Mouse (Mus musculus) retina, adult 2 months (tissue): ENCODE results near the gene Pmfbp1.
A peak's percentile ranks its signal among the peaks of the same experiment; 100 is the strongest.
"Not testable (repeated sequence)": the region's sequence is repeated elsewhere in the genome, so short reads cannot be mapped to it uniquely, and the experiment has no call there.

Experiments
- DNase-seq: peaks from one replicate; pipeline ENCODE4 v3.0.0-alpha.2; 2012; ENCODE audit warnings: low read depth, low spot score

Pmfbp1 gene

DNA sequence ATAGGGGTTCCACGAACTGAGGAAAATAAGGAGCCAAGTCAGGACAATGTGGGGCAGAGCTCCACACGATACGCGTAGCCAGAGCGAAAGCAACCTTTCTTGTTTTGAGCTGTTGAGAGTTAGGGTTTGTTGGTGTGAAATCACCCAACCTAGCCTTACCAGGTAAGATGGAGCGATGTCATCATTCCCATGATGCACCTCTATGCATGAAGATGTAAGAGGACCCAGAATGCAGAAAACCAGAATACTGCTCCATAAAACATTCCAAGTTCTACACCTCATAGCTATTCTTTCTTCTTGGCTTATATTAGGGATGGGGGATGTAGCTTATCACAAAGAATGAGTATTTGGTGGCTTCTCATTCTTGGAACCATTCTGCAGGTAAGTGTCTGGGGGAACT, at the start of gene Pmfbp1:
TSS of gene Pmfbp1 (plus strand) at position 301 of the 400 bp plus-strand sequence.
- no peak for DNase-seq

GRCm38 (mm10) chr8:109446896-109447295, 46.9 kb upstream of the Pmfbp1 start:
- DNase-seq = not testable (repeated sequence)

- DNase-seq = no peak
These were observed 42.8 kb upstream of the Pmfbp1 start for GRCm38 (mm10) chr8:109451000-109451399.

DNA sequence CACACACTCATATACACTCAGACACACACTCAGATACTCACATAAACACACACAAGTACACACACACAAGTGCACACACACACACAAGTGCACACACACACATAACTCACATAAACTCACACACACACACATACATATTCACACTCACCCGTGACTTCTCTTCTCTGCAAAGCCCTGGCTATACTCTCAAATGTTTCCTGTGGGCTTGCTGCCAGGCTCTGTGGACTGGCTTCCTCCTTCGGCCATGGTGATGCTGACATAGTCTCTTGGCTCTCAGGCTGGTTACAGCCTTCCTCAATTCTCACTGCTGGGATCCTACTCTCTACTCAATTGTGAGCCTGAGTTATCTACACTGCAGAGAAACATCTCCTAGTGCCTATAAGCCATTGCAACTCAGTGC, 38.7 kb upstream of the Pmfbp1 start:
- no peak for DNase-seq

DNA sequence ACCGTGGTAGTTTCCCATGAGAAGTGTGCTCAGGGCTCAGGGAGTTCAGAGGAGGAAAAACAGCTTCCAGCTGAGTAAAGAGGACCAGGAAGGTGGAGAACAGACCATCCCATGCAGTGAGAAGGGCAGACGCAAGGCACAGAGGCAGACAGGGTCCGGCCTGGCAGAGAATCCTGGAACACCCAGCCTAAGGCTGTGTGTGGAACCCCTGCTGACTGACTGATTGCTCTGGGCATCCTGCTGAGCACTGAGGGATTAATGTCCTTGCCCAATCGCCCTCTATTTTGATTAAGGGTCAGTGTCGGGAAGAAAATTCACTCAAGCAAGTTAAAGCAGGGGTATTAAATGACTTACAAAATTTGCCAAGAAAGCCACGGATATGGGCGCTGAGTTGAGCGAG, 36.4 kb upstream of the Pmfbp1 start:
- DNase-seq = no peak

- no peak for DNase-seq
These were observed 35.2 kb upstream of the Pmfbp1 start for GRCm38 (mm10) chr8:109458580-109458979.

DNA sequence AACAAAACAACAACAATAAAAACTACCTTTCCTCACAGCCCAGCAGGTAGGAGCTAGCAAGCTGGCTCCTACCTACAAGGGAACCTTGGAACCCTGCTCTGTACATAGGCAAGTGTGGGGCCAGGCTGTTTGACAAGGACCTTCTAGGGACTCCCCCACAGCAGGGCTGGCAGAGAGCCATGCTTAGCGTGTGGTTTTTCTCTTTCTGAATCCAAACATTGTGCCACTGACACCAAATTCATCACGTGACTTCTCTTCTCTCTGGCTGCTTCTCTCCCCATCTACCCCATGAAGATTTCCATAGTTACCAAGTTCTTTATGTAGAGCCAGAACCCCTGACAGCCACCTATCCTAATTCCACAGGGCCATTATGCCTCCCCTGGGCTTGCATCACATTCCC, 30.8 kb upstream of the Pmfbp1 start:
- no peak for DNase-seq

DNA sequence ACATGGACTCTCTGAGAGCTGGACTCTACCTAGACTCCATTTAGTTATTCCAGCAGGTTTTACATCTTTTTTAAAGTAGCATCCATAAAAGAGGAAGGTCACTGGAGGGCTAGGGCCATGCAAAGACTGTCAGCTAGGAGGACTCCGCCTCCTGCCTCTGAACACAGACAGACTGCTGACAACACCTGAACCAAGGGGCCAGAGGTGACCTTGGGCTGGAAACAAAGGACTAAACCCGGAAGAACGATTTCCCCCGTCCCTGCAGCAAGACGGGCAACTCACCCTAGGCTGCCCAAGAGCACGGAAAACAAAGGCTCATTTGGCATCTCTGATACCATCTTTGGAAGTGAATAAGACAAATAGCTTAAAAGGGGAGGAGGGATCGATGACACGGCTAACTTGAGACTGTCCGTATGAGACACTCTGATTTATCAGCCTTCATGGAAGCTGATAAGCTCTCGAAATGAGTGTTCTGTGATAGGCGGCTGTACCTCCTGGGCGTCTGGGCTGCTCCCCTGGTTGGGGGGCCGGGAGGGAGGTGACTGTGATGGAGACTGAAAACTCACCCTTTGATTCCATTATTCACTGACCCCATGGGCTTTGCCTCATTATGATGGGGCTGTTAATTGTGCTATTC, 30.0 kb upstream of the Pmfbp1 start:
- no peak for DNase-seq

GRCm38 (mm10) chr8:109464451-109464891, 29.4 kb upstream of the Pmfbp1 start:
- peak; percentile 34 for DNase-seq

DNA sequence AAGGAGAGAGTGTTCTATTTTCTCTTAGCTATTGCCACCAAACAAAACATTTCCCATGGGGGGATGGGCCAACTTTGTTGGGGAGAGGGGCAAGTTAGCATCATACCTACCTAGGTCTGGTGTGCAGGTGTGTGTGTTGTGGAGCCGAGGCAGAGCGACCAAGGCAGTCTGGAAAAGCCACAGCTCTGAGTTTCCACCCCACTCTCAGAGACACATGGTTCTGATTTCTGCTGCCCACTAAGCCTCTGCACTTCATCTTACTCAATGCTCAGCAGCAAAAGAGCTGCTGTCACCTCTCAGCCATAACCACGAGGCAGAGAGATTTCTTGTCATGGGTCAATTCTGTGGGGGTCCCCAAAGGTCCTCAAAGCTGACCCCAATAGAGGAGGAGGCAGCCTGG, 28.8 kb upstream of the Pmfbp1 start:
- DNase-seq = no peak

DNA sequence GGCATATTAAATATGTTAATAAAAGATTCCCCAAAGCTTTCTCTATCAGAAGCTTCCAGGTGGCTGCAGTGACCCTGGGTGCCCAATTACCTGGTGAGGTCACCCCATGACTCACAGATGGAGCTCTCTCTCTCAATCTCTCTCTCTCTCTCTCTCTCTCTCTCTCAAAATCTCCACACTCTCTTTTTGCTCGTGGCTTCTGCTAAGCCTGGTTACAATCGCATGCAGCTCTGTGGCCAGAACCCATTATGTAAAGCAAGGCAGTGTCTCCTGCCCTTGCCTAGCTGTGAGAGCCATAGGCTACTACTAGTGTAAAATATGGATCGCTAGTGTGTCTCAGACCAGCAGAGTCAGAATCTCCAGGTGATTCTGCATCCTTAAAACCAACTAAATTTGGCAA, 28.1 kb upstream of the Pmfbp1 start:
- DNase-seq = no peak

DNA sequence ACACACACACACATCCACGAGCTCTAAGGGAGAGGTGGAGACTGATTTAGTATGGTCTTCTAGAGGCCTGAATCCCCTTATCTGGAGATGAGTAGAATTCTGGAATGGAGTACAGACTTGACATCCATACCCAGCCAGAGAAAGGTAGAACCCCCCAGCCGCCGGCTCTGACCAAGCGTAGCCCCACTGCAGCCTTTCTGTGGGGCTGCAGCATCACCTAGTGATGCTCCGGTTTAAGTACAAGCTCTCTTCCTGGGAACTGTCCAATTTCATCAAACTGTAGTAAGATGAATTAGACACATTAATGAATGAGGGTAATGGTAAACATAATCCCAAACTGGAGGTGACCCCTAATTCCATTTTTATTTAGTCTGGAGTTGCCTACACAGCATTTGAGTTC, 26.3 kb upstream of the Pmfbp1 start:
- DNase-seq = no peak

GRCm38 (mm10) chr8:109468112-109468511, 25.7 kb upstream of the Pmfbp1 start:
- no peak for DNase-seq

GRCm38 (mm10) chr8:109471876-109472275, 22.0 kb upstream of the Pmfbp1 start:
- no peak for DNase-seq

- no peak for DNase-seq
These were observed 21.4 kb upstream of the Pmfbp1 start for GRCm38 (mm10) chr8:109472400-109472799.

- DNase-seq = no peak
These were observed 19.2 kb upstream of the Pmfbp1 start for GRCm38 (mm10) chr8:109474442-109475121.

DNA sequence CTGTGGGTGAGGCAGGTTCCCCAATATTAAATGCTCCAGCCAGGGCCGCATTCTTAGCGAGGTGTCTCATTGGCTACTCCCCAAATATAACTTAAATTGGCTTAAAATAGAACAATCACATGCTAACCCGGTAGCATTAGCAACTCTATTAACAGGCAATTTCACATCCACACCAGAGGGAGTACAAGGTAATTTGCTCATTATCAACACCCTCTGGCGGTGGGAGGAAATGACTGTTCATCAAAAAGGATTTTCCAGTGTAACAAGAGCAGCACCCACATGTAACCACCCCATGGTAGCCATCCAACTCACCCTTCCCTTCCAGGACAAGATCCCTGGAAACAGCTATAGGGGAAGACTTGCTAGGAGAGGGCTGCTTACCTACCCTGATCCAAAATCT, 18.4 kb upstream of the Pmfbp1 start:
- DNase-seq = no peak

- no peak for DNase-seq
These were observed 15.2 kb upstream of the Pmfbp1 start for GRCm38 (mm10) chr8:109478586-109478985.

GRCm38 (mm10) chr8:109484741-109485140, 9.1 kb upstream of the Pmfbp1 start:
- DNase-seq = no peak

- DNase-seq = no peak
These were observed 8.3 kb upstream of the Pmfbp1 start for GRCm38 (mm10) chr8:109485530-109485929.

GRCm38 (mm10) chr8:109492785-109493184, 1.0 kb upstream of the Pmfbp1 start:
- no peak for DNase-seq

- no peak for DNase-seq
These were observed 774 bp downstream of the Pmfbp1 start for GRCm38 (mm10) chr8:109494601-109495000.

DNA sequence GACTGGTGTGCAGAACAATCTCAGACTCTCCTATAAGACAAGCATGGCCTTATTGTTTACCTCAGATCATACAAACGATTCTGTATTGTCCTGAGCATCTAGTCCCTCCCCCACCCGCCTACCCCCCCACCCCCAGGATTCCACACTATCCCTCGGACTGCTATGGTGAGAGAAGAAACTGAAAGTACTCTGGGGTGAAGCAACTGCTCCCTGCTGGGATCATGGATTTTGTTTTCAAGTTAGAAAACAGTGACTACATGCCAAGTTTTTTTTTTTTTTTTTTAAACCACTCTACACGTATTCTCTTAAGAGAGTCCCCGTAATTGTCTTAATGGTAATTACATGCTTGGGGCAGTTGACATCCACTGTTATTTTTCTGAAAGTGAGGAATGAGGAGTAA, 3.6 kb downstream of the Pmfbp1 start:
- no peak for DNase-seq
